Mouse (Mus musculus): ENCODE measurements around the gene Ltb4r2. TPM values are rescaled to one million over a fixed set of nuclear protein-coding genes. Genes with fewer than 3 reads are reported as not detected.

The Ltb4r2 gene
- total and polyA plus RNA-seq, 3 experiments = 0.04 to 0.05 TPM; not detected in 1

DNA sequence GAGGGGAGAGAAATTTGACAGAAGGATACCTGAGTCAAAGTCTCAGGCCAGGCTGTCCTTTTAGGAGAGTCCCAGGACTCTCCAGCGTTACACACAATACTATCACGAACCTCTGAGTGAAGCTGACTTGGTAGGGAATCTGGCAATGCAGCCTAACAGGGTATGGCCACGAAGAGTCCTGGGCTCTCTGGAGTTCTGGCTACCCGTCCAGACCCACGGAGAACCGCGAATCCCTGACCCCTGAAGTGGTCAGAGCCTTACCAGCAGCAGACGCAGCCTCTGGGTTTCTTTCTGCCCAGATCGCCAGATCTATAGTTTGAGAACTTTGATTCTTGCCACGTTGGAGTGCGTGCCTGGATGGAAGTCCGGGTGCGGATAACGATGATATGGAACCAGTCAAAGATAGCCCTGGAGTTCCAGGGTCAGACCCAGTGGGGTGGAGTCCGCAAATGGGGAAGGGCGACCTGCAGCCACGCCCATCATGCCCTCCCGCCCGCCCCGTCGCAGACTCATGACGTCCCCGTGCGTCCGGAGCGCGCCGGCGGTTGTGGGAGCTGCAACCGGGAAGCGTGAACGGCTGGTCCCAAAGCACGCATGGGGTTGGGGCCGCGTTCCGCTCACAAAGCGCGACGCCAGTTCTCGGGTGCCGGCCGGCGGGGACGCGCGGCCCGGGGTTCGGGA, 15.9 kb upstream of the Ltb4r2 start, which contains the start of the genes Dhrs1 and Nop9:
Gene Dhrs1, minus strand, starts transcription at position 511 of the 681 bp plus-strand sequence.
Gene Nop9, plus strand, starts transcription at position 514 of the 681 bp plus-strand sequence.
- DNase-seq (ENCODE audit: extremely low read depth) = peak; percentile 88
- peaks cover 13% of the 10 kb centered on the region for H3K9me3 ChIP-seq (replicated peaks; ENCODE audit: low read length)
- TF ChIP-seq NELFE (IDR thresholded peaks at IDR 0.05; ENCODE audit: low read depth, low read length) (peak; percentile 62; the same call in 1 of the 2 replicates), RAD21 (IDR thresholded peaks at IDR 0.05; ENCODE audit: low read depth, low read length) (no peak), ZMIZ1 (IDR thresholded peaks at IDR 0.05; ENCODE audit: low read depth, low read length) (no peak), RCOR1 (conservative IDR thresholded peaks at IDR 0.05; ENCODE audit: low read depth, low read length) (no peak), PAX5 (IDR thresholded peaks at IDR 0.05; ENCODE audit: low read length) (no peak), TBP (conservative IDR thresholded peaks at IDR 0.05; ENCODE audit: low read depth, low read length) (no peak), POLR2A (IDR thresholded peaks at IDR 0.05; ENCODE audit: low read depth, low read length) (peak; percentile 76), POLR2AphosphoS2 (IDR thresholded peaks at IDR 0.05; ENCODE audit: low read depth, low read length) (0 out of 2 replicates have a peak, but pooled peaks have one; percentile 35), JUND (conservative IDR thresholded peaks at IDR 0.05; ENCODE audit: low read depth, low read length) (no peak), JUN (IDR thresholded peaks at IDR 0.05; ENCODE audit: insufficient read depth, low read depth, low read length) (no peak), IRF4 (IDR thresholded peaks at IDR 0.05; ENCODE audit: low read depth, low read length) (peak; percentile 68; the same call in 1 of the 2 replicates), USF2 (conservative IDR thresholded peaks at IDR 0.05; ENCODE audit: low read depth, low read length) (no peak), NRF1 (IDR thresholded peaks at IDR 0.05; ENCODE audit: low read depth, low read length) (peak; percentile 25; the same call in 1 of the 2 replicates), MAZ (IDR thresholded peaks at IDR 0.05; ENCODE audit: low read depth, low read length) (peak; percentile 41; the same call in 1 of the 2 replicates), MAFK (IDR thresholded peaks at IDR 0.05; ENCODE audit: insufficient replicate concordance, low read length) (no peak), CTCF (conservative IDR thresholded peaks at IDR 0.05 in 1 of 2, IDR thresholded peaks at IDR 0.05 in 1 of 2; ENCODE audit: low read depth in 2 of 2, low read length in 2 of 2) (no peak), CHD2 (IDR thresholded peaks at IDR 0.05; ENCODE audit: low read length) (no peak), KAT2A (IDR thresholded peaks at IDR 0.05; ENCODE audit: insufficient replicate concordance, low read length) (0 out of 2 replicates have a peak, but pooled peaks have one; percentile 54), UBTF (IDR thresholded peaks at IDR 0.05; ENCODE audit: low read depth, low read length) (no peak), MAX (IDR thresholded peaks at IDR 0.05; ENCODE audit: low read length) (peak; percentile 68), TCF12 (IDR thresholded peaks at IDR 0.05; ENCODE audit: low read depth, low read length) (peak; percentile 56; the same call in 1 of the 2 replicates), MEF2A (IDR thresholded peaks at IDR 0.05; ENCODE audit: borderline replicate concordance, low read depth, low read length) (no peak), E2F4 (IDR thresholded peaks at IDR 0.05; ENCODE audit: insufficient replicate concordance, low read depth, low read length) (no peak), BHLHE40 (IDR thresholded peaks at IDR 0.05; ENCODE audit: low read depth, low read length) (peak; percentile 41; the same call in 1 of the 2 replicates), SMC3 (IDR thresholded peaks at IDR 0.05; ENCODE audit: low read depth, low read length) (no peak), ETS1 (conservative IDR thresholded peaks at IDR 0.05; ENCODE audit: low read depth, low read length) (no peak), GABPA (IDR thresholded peaks at IDR 0.05; ENCODE audit: insufficient replicate concordance, low read depth, low read length) (no peak), MXI1 (IDR thresholded peaks at IDR 0.05; ENCODE audit: low read depth, low read length) (peak; percentile 91), ZNF384 (IDR thresholded peaks at IDR 0.05; ENCODE audit: low read depth, low read length) (no peak), ELF1 (IDR thresholded peaks at IDR 0.05; ENCODE audit: low read depth, low read length) (peak; percentile 82), USF1 (IDR thresholded peaks at IDR 0.05; ENCODE audit: low read depth, low read length) (no peak), EP300 (IDR thresholded peaks at IDR 0.05; ENCODE audit: low read length) (no peak), HCFC1 (IDR thresholded peaks at IDR 0.05; ENCODE audit: low read depth, low read length) (peak; percentile 78), CHD1 (IDR thresholded peaks at IDR 0.05; ENCODE audit: low read depth, low read length) (no peak), ZKSCAN1 (IDR thresholded peaks at IDR 0.05; ENCODE audit: borderline replicate concordance, low read depth, low read length) (no peak), ZC3H11A (IDR thresholded peaks at IDR 0.05; ENCODE audit: low read depth, low read length) (no peak), MYC (IDR thresholded peaks at IDR 0.05; ENCODE audit: low read depth, low read length) (no peak), SIN3A (IDR thresholded peaks at IDR 0.05; ENCODE audit: low read length) (peak; percentile 83)
- H3K4me1 ChIP-seq (ENCODE audit: control insufficient read depth in 1 of 2, insufficient read depth in 2 of 2) = peaks cover 4 to 29% of the 10 kb centered on the region in 2 experiments
- no peaks in the 10 kb centered on the region for H3K27me3 ChIP-seq (replicated peaks)
- no peak within 1 kb of the TSS; the same call in 1 of the 2 replicates for H3K27ac ChIP-seq (ENCODE audit: insufficient read depth, low read depth)
- H3K4me3 ChIP-seq (replicated peaks in 1 of 3; ENCODE audit: low read depth in 2 of 3, low read length in 2 of 3, poor library complexity in 1 of 3) = peak within 1 kb of the TSS; percentile 84 to 95 (median 91)
- H3K36me3 ChIP-seq (replicated peaks in 1 of 2; ENCODE audit: control insufficient read depth in 1 of 2, insufficient read depth in 1 of 2, low read length in 1 of 2) = peaks cover 32 to 62% of the 10 kb centered on the region in 2 experiments
- peak within 1 kb of the TSS; percentile 83 for H3K9ac ChIP-seq (ENCODE audit: insufficient read depth, low read depth)
- dilution Hi-C loops (cut with MboI; ENCODE audit: extremely low pct_ligation_motif_present, extremely low pct_unique_long_range_greater_than_20kb, low sequenced_read_pairs) (no loop called here), in situ Hi-C loops (cut with MboI; ENCODE audit: low pct_ligation_motif_present, low pct_unique_long_range_greater_than_20kb, low sequenced_read_pairs) (no loop called here)
- H3K79me2 ChIP-seq (replicated peaks; ENCODE audit: control insufficient read depth, extremely low read depth, insufficient read depth, poor library complexity, severe bottlenecking) = peaks cover 24% of the 10 kb centered on the region
- peak within 1 kb of the TSS; percentile 78 for H3K4me2 ChIP-seq (ENCODE audit: insufficient read depth, low read depth, poor library complexity, severe bottlenecking)
